Mouse (Mus musculus) gonadal fat pad, adult 2 months (tissue): ENCODE results near the gene Slc25a5. TPM values are rescaled to one million over a fixed set of nuclear protein-coding genes. Genes with fewer than 3 reads are reported as not detected.

ENCODE experiments used
- DNase-seq: peaks from one replicate; pipeline ENCODE4 v3.0.0-alpha.2; 2012; ENCODE audit warnings: low read depth
- polyA plus RNA-seq: library from polyadenylated mRNA; depleted of rRNA; stranded (reverse); fragments of >200 nt; gene quantifications from 2 replicates; pipeline ENCODE4 v1.2.3, GENCODE M21; 2012

Gene Slc25a5
- polyA plus RNA-seq, 1 experiment: 651 TPM

- no peak for DNase-seq
Observed at GRCm38 (mm10) chrX:36799131-36799879, 3.9 kb downstream of the Slc25a5 start.

- DNase-seq: no peak
Observed at GRCm38 (mm10) chrX:36803189-36803588, 7.7 kb downstream of the Slc25a5 start.

- no peak for DNase-seq
Observed at GRCm38 (mm10) chrX:36804196-36804595, 8.7 kb downstream of the Slc25a5 start.

DNA sequence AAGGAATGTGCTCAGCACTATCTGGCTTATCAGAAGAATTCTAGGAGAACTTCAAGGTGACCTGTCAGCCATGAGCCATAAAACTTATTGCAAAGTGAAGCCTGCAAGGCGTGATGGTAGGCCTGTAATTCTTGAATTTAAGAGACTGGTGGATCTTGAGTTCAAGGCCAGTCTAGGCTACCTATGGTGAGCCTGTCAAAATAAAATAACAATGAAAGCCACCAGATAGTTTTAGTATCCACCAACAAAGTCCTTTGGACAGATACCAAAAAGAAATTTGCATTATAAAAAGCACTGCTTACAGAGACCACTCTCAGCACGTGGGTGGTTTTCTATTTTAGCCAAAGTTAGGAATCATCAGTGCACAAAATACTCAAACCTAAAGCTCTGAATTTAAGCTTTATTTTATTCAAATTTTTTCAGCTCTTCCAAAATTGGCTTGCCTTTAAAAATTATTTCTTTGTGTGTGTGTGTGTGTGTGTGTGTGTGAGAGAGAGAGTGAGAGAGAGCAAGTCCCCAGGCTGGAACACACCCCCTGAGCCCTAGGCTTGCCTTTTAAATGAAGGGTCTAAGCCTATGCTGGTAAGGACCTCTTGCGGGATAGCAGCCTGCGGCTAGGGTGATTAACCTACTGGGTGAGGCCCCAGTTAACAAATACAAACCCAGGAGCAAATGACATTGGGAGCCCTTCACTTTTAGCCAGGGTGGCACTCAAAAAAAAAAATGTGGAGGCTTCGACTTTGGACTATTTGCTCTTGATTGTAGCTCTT is 10.2 kb downstream of the Slc25a5 start:
- DNase-seq: no peak

GRCm38 (mm10) chrX:36807360-36808317 is 12.2 kb downstream of the Slc25a5 start:
- no peak for DNase-seq

- DNase-seq: no peak
Observed at GRCm38 (mm10) chrX:36808318-36808683, 12.8 kb downstream of the Slc25a5 start.

DNA sequence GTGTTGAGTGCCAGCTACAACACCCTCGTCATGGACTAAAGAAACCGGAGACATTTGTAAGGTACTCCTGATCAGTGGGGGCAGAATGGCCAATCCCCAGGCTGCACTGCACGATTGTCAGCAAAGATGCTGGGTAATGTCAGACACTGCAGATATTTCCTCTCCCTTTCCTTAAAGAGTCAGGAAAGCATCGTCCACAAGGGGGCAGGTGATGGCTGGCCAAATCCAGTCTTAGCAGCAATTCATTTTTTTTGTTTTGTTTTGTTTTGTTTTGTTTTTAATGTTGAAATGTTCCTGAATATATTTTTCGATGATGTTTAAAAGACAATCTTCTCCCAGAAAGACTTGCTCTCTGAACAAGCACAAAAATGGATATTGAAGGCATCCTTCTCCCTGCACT is 15.9 kb downstream of the Slc25a5 start:
- DNase-seq: no peak

- DNase-seq: no peak
Observed at GRCm38 (mm10) chrX:36814161-36814836, 18.8 kb downstream of the Slc25a5 start.

DNA sequence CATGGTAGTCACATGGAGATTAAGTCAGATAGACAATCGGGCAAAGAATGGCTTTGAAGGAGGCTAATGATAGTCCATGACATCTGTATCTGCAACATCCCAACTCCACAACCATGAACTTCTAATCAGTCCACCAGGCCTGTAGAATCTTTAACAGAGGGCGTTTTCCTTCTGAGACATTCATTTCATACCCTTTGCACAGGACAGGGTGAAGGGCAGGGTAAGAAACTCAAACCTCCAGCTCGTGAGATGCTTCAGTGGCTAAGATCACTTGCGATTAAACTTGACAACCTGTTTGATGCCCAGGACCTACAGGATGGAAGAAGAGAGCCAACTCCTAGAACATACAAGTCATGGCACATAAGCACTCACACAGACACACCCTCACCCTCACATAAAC is 19.6 kb downstream of the Slc25a5 start:
- no peak for DNase-seq

- DNase-seq: no peak
Observed at GRCm38 (mm10) chrX:36815439-36815838, 20.0 kb downstream of the Slc25a5 start.

- no peak for DNase-seq
Observed at GRCm38 (mm10) chrX:36816368-36816899, 21.0 kb downstream of the Slc25a5 start.

GRCm38 (mm10) chrX:36816953-36817441 is 21.5 kb downstream of the Slc25a5 start:
- no peak for DNase-seq

DNA sequence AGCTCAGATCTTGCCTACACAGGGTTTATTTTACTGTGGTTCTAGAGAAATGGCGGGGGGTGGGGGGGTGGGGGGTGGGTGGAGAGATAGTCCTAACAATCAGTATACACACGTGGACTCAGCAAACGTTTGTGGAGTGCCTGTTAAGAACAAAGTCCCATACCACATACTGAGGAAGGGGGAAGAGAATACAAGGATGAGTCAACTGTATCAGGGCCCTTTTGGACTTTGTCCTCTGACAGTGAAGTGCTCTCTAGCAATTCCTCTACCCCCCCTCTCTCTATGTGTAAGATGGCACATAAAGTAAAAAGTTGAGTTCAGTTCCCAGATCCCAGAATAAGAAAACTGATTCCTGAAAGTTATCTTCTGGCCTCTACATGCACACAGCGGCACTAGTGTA is 24.1 kb downstream of the Slc25a5 start:
- DNase-seq: no peak

GRCm38 (mm10) chrX:36820201-36820600 is 24.8 kb downstream of the Slc25a5 start:
- no peak for DNase-seq

GRCm38 (mm10) chrX:36823932-36824711 is 28.7 kb downstream of the Slc25a5 start:
- DNase-seq: no peak

DNA sequence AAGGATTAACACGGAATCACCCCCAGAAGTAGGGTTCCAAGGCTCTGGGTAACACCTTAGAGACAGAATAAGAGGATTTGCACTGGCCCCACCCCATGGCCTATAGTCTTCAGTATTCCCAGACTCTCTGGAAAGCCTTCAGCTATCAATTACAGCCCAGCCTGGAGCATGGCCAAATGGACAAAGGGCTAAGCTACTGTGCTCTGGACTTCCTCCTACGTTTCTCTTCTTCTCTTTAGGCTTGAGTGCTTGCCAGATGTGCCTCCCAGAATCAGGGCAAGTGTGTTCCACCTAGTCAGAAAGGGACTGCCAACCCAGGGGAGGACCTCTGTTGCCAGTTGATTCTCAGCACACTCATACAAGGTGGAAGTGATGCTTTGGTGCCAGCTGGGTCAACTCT is 29.6 kb downstream of the Slc25a5 start:
- no peak for DNase-seq

- no peak for DNase-seq
Observed at GRCm38 (mm10) chrX:36826873-36827272, 31.4 kb downstream of the Slc25a5 start.

DNA sequence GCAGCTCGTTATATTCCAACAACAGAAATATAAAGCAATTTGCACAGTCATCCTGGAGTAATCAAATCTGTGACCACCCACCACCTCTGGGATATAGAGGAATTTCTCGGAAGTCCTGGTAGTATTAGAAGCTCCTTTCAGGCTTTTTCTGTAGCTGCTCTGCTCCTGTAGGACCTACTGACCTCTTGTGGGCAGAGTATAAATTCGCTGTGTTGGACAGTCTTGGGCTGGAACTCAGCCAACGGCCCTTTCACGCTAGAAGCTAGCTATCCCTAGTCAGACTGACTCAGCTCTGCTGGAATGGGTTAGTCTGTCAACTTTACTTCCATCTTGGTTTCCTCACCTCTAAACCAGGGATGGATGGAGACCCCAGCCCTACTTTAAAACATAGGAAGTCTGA is 34.8 kb downstream of the Slc25a5 start:
- DNase-seq: no peak

- no peak for DNase-seq
Observed at GRCm38 (mm10) chrX:36831632-36832031, 36.2 kb downstream of the Slc25a5 start.

DNA sequence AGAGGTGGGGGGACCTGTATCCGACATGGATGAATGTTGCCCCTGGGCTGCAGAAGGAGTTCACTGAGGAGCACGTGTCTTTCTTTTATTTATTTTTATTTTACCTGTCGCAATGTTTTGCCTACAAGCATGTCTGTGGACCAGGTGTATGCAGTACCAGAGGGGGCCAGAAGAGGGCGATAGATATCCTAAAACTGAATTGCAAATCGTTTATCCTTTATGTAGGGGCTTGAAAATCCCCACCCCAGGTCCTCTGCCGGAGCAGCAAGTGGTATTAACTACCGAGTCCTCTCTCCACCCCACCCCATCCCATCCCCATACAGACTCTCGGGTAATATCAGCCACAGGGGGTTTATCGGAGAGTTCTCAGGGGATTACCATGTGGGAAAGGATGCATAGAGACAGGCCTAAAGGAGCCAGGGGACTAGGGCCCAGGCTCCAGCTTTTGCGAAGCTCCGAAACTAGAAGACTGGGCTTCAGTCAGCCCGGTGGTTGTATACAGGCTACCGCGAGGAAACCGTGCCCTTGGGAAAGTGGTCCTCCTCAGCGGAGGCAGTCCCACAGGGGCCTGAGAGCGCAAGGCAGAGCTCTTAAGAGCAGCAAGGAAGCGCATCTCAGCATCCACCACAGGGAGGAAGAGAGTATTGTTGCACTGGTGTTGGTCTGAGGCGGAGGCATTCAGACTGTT is 38.1 kb downstream of the Slc25a5 start:
- no peak for DNase-seq
